Mouse (Mus musculus): ENCODE measurements around the gene Rrp1b. TPM values are rescaled to one million over a fixed set of nuclear protein-coding genes. Genes with fewer than 3 reads are reported as not detected.

Rrp1b gene
- polyA plus RNA-seq, 1 experiment from 2014 or later = 42.5 TPM

GRCm38 (mm10) chr17:32003251-32003650 is 32.6 kb upstream of the Rrp1b start:
- no peak overlapping the region for H3K27ac ChIP-seq (ENCODE audit: low read length)
- H3K9me3 ChIP-seq (replicated peaks; ENCODE audit: control insufficient read depth, low read length, poor library complexity, severe bottlenecking) = no peaks in the 10 kb centered on the region
- H3K4me2 ChIP-seq (ENCODE audit: low read length) = no peak overlapping the region
- 96% methylated on average over 3 of the region's 3 CpGs for WGBS
- no peak overlapping the region for H3K4me3 ChIP-seq (ENCODE audit: low read depth, low read length)
- H3K4me1 ChIP-seq (ENCODE audit: control insufficient read depth, insufficient read depth, low read length) = no peaks in the 10 kb centered on the region
- H3K9ac ChIP-seq (ENCODE audit: low read depth, low read length) = no peak overlapping the region
- no peak for ATAC-seq
- H3K27me3 ChIP-seq (ENCODE audit: control insufficient read depth, insufficient read depth, low read depth, low read length) = no peaks in the 10 kb centered on the region
- no peaks in the 10 kb centered on the region for H3K36me3 ChIP-seq (ENCODE audit: control insufficient read depth, insufficient read depth, low read length)

GRCm38 (mm10) chr17:32006800-32007199 is 29.1 kb upstream of the Rrp1b start:
- Histone ChIP-seq H3K4me3 (ENCODE audit: low read depth, low read length) (no peak overlapping the region), H3K36me3 (ENCODE audit: control insufficient read depth, insufficient read depth, low read length) (no peaks in the 10 kb centered on the region), H3K27me3 (ENCODE audit: control insufficient read depth, insufficient read depth, low read depth, low read length) (no peaks in the 10 kb centered on the region), H3K9ac (ENCODE audit: low read depth, low read length) (no peak overlapping the region), H3K4me2 (ENCODE audit: low read length) (no peak overlapping the region), H3K27ac (ENCODE audit: low read length) (no peak overlapping the region), H3K4me1 (ENCODE audit: control insufficient read depth, insufficient read depth, low read length) (no peaks in the 10 kb centered on the region), H3K9me3 (replicated peaks; ENCODE audit: control insufficient read depth, low read length, poor library complexity, severe bottlenecking) (no peaks in the 10 kb centered on the region)
- 86% methylated on average over 5 of the region's 5 CpGs for WGBS
- ATAC-seq = no peak

- ATAC-seq = no peak
- no peak overlapping the region for H3K9ac ChIP-seq (ENCODE audit: low read depth, low read length)
- H3K27me3 ChIP-seq (ENCODE audit: control insufficient read depth, insufficient read depth, low read depth, low read length) = no peaks in the 10 kb centered on the region
- H3K4me1 ChIP-seq (ENCODE audit: control insufficient read depth, insufficient read depth, low read length) = no peaks in the 10 kb centered on the region
- H3K4me3 ChIP-seq (ENCODE audit: low read depth, low read length) = no peak overlapping the region
- WGBS = 83% methylated on average over 6 of the region's 6 CpGs
- H3K9me3 ChIP-seq (replicated peaks; ENCODE audit: control insufficient read depth, low read length, poor library complexity, severe bottlenecking) = no peaks in the 10 kb centered on the region
- no peak overlapping the region for H3K27ac ChIP-seq (ENCODE audit: low read length)
- H3K4me2 ChIP-seq (ENCODE audit: low read length) = no peak overlapping the region
- no peaks in the 10 kb centered on the region for H3K36me3 ChIP-seq (ENCODE audit: control insufficient read depth, insufficient read depth, low read length)
Observed at GRCm38 (mm10) chr17:32011694-32012093, 24.2 kb upstream of the Rrp1b start.

- Histone ChIP-seq H3K4me1 (ENCODE audit: control insufficient read depth, insufficient read depth, low read length) (no peaks in the 10 kb centered on the region), H3K4me3 (ENCODE audit: low read depth, low read length) (no peak overlapping the region), H3K9ac (ENCODE audit: low read depth, low read length) (no peak overlapping the region), H3K36me3 (ENCODE audit: control insufficient read depth, insufficient read depth, low read length) (no peaks in the 10 kb centered on the region), H3K27me3 (ENCODE audit: control insufficient read depth, insufficient read depth, low read depth, low read length) (no peaks in the 10 kb centered on the region), H3K9me3 (replicated peaks; ENCODE audit: control insufficient read depth, low read length, poor library complexity, severe bottlenecking) (no peaks in the 10 kb centered on the region), H3K4me2 (ENCODE audit: low read length) (no peak overlapping the region), H3K27ac (ENCODE audit: low read length) (no peak overlapping the region)
- ATAC-seq = no peak
- 64% methylated on average over 3 of the region's 3 CpGs for WGBS
Observed at GRCm38 (mm10) chr17:32012254-32012653, 23.6 kb upstream of the Rrp1b start.

GRCm38 (mm10) chr17:32013659-32014058 is 22.2 kb upstream of the Rrp1b start:
- no peaks in the 10 kb centered on the region for H3K9me3 ChIP-seq (replicated peaks; ENCODE audit: control insufficient read depth, low read length, poor library complexity, severe bottlenecking)
- no peaks in the 10 kb centered on the region for H3K36me3 ChIP-seq (ENCODE audit: control insufficient read depth, insufficient read depth, low read length)
- H3K27ac ChIP-seq (ENCODE audit: low read length) = no peak overlapping the region
- no peak overlapping the region for H3K9ac ChIP-seq (ENCODE audit: low read depth, low read length)
- no peaks in the 10 kb centered on the region for H3K4me1 ChIP-seq (ENCODE audit: control insufficient read depth, insufficient read depth, low read length)
- no peak for ATAC-seq
- no peak overlapping the region for H3K4me3 ChIP-seq (ENCODE audit: low read depth, low read length)
- H3K4me2 ChIP-seq (ENCODE audit: low read length) = no peak overlapping the region
- no peaks in the 10 kb centered on the region for H3K27me3 ChIP-seq (ENCODE audit: control insufficient read depth, insufficient read depth, low read depth, low read length)

GRCm38 (mm10) chr17:32016481-32016880 is 19.4 kb upstream of the Rrp1b start:
- Histone ChIP-seq H3K4me2 (ENCODE audit: low read length) (no peak overlapping the region), H3K4me3 (ENCODE audit: low read depth, low read length) (no peak overlapping the region), H3K9me3 (replicated peaks; ENCODE audit: control insufficient read depth, low read length, poor library complexity, severe bottlenecking) (no peaks in the 10 kb centered on the region), H3K4me1 (ENCODE audit: control insufficient read depth, insufficient read depth, low read length) (no peaks in the 10 kb centered on the region), H3K36me3 (ENCODE audit: control insufficient read depth, insufficient read depth, low read length) (no peaks in the 10 kb centered on the region), H3K9ac (ENCODE audit: low read depth, low read length) (no peak overlapping the region), H3K27ac (ENCODE audit: low read length) (no peak overlapping the region), H3K27me3 (ENCODE audit: control insufficient read depth, insufficient read depth, low read depth, low read length) (no peaks in the 10 kb centered on the region)
- WGBS = 91% methylated on average over 8 of the region's 8 CpGs
- ATAC-seq = no peak

GRCm38 (mm10) chr17:32018127-32018894 is 17.6 kb upstream of the Rrp1b start:
- no peak for ATAC-seq
- Histone ChIP-seq H3K9ac (ENCODE audit: low read depth, low read length) (no peak overlapping the region), H3K9me3 (replicated peaks; ENCODE audit: control insufficient read depth, low read length, poor library complexity, severe bottlenecking) (no peaks in the 10 kb centered on the region)

GRCm38 (mm10) chr17:32021981-32022380 is 13.9 kb upstream of the Rrp1b start:
- H3K4me3 ChIP-seq (ENCODE audit: low read depth, low read length) = no peak overlapping the region
- no peaks in the 10 kb centered on the region for H3K27me3 ChIP-seq (ENCODE audit: control insufficient read depth, insufficient read depth, low read depth, low read length)
- 93% methylated on average over 3 of the region's 3 CpGs for WGBS
- H3K9me3 ChIP-seq (replicated peaks; ENCODE audit: control insufficient read depth, low read length, poor library complexity, severe bottlenecking) = no peaks in the 10 kb centered on the region
- no peak for ATAC-seq
- no peak overlapping the region for H3K9ac ChIP-seq (ENCODE audit: low read depth, low read length)
- no peaks in the 10 kb centered on the region for H3K4me1 ChIP-seq (ENCODE audit: control insufficient read depth, insufficient read depth, low read length)
- H3K36me3 ChIP-seq (ENCODE audit: control insufficient read depth, insufficient read depth, low read length) = no peaks in the 10 kb centered on the region
- no peak overlapping the region for H3K27ac ChIP-seq (ENCODE audit: low read length)
- no peak overlapping the region for H3K4me2 ChIP-seq (ENCODE audit: low read length)

More at GRCm38 (mm10) chr17:32018127-32018894, 17.6 kb upstream of the Rrp1b start:
- H3K4me2 ChIP-seq (ENCODE audit: low read length) = no peak overlapping the region
- no peaks in the 10 kb centered on the region for H3K36me3 ChIP-seq (ENCODE audit: control insufficient read depth, insufficient read depth, low read length)
- WGBS = 78% methylated on average over 5 of the region's 5 CpGs
- H3K4me3 ChIP-seq (ENCODE audit: low read depth, low read length) = no peak overlapping the region
- no peak overlapping the region for H3K27ac ChIP-seq (ENCODE audit: low read length)
- H3K4me1 ChIP-seq (ENCODE audit: control insufficient read depth, insufficient read depth, low read length) = no peaks in the 10 kb centered on the region
- H3K27me3 ChIP-seq (ENCODE audit: control insufficient read depth, insufficient read depth, low read depth, low read length) = no peaks in the 10 kb centered on the region

GRCm38 (mm10) chr17:32022551-32022950 is 13.3 kb upstream of the Rrp1b start:
- H3K9me3 ChIP-seq (replicated peaks; ENCODE audit: control insufficient read depth, low read length, poor library complexity, severe bottlenecking) = no peaks in the 10 kb centered on the region
- H3K4me3 ChIP-seq (ENCODE audit: low read depth, low read length) = no peak overlapping the region
- H3K27ac ChIP-seq (ENCODE audit: low read length) = no peak overlapping the region
- H3K9ac ChIP-seq (ENCODE audit: low read depth, low read length) = no peak overlapping the region
- H3K4me1 ChIP-seq (ENCODE audit: control insufficient read depth, insufficient read depth, low read length) = no peaks in the 10 kb centered on the region
- WGBS = 67% methylated on average over 6 of the region's 6 CpGs
- no peak for ATAC-seq
- no peaks in the 10 kb centered on the region for H3K36me3 ChIP-seq (ENCODE audit: control insufficient read depth, insufficient read depth, low read length)
- no peak overlapping the region for H3K4me2 ChIP-seq (ENCODE audit: low read length)
- no peaks in the 10 kb centered on the region for H3K27me3 ChIP-seq (ENCODE audit: control insufficient read depth, insufficient read depth, low read depth, low read length)

Data from midbrain, embryonic 16.5 days (tissue).